Mouse (Mus musculus): Measurements from ENCODE around the gene Ak8.

Gene Ak8

GRCm38 (mm10) chr2:28730676-28731075, 30.7 kb downstream of the Ak8 start:
- DNase-seq (ENCODE audit: low spot score in 2 of 2) = no peak

GRCm38 (mm10) chr2:28737112-28737511, 37.1 kb downstream of the Ak8 start:
- peak; percentile 44 to 46 for DNase-seq (ENCODE audit: low spot score in 2 of 2)

GRCm38 (mm10) chr2:28740159-28740558, 40.2 kb downstream of the Ak8 start:
- no peak for DNase-seq (ENCODE audit: low spot score in 2 of 2)

- no peak for DNase-seq (ENCODE audit: low spot score in 2 of 2)
Measured at GRCm38 (mm10) chr2:28742701-28743100, 42.7 kb downstream of the Ak8 start.

DNA sequence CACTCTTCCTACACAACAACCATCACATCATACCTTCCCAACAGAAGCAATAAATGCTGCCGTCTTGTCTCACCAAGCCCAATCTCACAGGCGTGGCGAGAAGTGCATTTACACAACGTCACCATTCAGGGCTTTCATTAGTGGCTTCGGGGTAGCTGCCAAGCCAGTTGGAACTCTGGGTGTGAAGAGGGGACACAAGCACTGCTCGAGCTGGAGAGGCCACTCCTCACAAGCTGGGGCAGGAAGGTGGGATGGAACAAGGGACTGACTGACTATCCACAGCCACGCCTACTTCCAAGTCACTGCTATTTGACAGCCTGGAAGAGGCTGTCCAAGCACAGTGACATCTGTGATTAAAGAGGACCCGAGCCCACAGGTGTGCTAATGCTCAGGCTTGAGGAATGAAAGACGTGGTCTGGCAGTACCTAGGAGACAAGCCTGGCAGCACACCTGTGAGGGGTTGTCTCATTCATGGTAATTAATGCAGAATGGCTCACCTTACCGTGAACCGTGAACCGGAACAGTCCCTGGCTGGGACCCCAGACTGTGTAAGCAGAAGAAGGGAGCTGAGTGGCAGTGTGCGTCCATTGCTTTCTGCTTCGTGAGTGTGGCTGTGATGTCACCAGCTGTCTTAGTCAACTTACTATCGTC, 46.8 kb downstream of the Ak8 start:
- no peak for DNase-seq (ENCODE audit: low spot score in 2 of 2)

- DNase-seq (ENCODE audit: low spot score in 2 of 2) = no peak
Measured at GRCm38 (mm10) chr2:28747705-28748104, 47.7 kb downstream of the Ak8 start.

GRCm38 (mm10) chr2:28751186-28751585, 51.2 kb downstream of the Ak8 start:
- no peak for DNase-seq (ENCODE audit: low spot score in 2 of 2)

GRCm38 (mm10) chr2:28751658-28752057, 51.7 kb downstream of the Ak8 start:
- no peak for DNase-seq (ENCODE audit: low spot score in 2 of 2)

GRCm38 (mm10) chr2:28752388-28752787, 52.4 kb downstream of the Ak8 start:
- peak; percentile 49 to 57 for DNase-seq (ENCODE audit: low spot score in 2 of 2)

GRCm38 (mm10) chr2:28755451-28755850, 55.5 kb downstream of the Ak8 start:
- peak; percentile 79 to 89 for DNase-seq (ENCODE audit: low spot score in 2 of 2)

DNA sequence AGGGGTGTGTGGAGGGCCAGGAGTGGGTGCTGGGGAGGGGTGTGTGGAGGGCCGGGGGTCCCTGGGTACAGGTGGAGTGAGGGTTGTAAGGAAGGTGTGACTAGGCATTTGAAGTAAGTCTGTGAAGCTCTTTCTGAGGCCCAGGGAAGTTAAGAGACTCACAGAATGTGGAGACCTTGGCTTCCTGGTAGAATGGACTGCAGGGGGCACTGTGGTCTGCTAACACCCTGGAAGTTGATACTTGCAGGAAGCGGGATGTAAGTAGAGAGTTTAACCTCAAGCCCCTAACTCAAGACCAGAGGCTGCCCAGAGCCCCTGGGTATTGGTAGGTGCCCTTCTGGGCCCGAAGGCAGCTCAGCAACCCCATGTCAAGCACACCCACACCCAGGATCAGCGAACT, 56.2 kb downstream of the Ak8 start:
- DNase-seq (ENCODE audit: low spot score in 2 of 2) = peak in 1 of 2 experiments; percentile 63

- no peak for DNase-seq (ENCODE audit: low spot score in 2 of 2)
Measured at GRCm38 (mm10) chr2:28759441-28759840, 59.5 kb downstream of the Ak8 start.

DNA sequence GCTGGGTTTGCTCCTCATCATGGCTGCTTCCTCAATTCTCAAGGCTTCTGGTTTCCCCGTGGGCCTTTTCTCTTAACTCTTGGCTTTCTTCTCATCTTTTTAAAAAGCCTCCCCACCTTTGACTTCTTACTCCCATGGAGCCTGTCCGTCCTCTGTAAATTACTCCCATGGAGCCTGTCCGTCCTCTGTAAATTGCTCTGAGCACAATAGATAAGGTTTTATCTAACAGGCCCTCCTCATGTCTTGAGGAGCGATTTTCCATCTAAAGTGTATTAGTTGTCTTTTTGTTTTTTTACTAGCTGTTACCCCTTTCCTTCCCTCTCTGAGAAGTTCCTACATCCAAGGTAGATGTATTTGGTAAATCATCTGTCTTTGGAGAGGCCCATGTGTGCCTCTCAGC, 66.6 kb downstream of the Ak8 start:
- no peak for DNase-seq (ENCODE audit: low spot score in 2 of 2)

GRCm38 (mm10) chr2:28767041-28767440, 67.1 kb downstream of the Ak8 start:
- no peak for DNase-seq (ENCODE audit: low spot score in 2 of 2)

DNA sequence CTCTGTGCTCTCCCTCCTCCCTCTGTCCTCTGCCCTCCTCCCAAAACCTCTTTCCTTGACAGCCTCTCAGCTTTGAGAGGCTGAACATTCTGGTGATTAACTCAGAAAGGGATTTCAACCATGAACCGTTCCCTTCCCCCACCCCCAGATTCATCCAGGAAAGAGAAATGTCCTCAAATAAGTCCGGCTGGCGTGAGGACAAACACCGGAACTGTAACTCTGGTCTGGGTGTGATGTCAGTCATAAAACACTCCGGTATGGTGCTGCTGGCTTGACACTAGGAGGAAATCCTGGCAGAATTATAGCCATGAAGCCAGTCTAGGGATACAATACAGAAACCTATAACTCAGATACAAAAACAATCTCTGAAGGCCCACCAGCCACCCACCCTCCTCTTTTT, 70.7 kb downstream of the Ak8 start:
- no peak for DNase-seq (ENCODE audit: low spot score in 2 of 2)

GRCm38 (mm10) chr2:28774073-28774472, 74.1 kb downstream of the Ak8 start:
- no peak for DNase-seq (ENCODE audit: low spot score in 2 of 2)

DNA sequence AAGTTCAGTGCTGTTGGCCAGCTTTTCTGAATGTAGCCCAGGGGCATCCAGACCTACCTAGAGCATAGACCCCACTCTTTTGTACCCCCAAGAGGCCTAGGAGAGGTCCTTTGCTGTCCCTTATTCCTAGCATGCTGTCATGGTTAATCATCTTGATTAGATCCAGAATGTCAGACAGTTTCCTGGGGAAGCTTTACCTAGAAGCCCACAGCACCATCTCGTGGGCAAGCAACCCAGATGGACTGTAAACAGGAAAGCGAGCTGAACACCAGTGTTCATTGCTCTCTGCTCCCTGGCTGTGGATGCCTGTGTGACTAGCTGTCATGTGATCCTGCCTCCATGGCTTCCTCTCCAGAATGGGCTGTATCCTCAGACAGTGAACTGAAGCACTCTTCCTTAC, 76.8 kb downstream of the Ak8 start:
- no peak for DNase-seq (ENCODE audit: low spot score in 2 of 2)

- no peak for DNase-seq (ENCODE audit: low spot score in 2 of 2)
Measured at GRCm38 (mm10) chr2:28780001-28780782, 80.2 kb downstream of the Ak8 start.

DNA sequence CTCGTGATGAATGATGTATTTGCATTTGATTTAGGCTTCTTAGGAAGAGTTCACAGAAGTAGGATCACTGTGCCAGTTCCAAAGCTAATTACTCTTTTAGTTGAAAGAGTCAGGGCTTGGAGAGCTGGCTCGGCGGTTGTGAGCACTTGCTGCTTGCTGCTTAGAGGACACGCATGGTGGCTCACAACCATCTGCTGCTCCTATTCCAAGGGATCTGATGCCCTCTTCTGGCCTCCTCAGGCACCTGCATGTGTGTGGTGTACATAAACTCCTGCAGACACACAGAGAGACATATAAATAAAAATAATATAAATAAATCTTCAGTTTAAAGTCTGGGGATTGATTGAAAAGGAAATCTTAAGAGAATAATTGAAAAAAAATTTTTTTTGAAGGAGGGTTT, 81.3 kb downstream of the Ak8 start:
- no peak for DNase-seq (ENCODE audit: low spot score in 2 of 2)

DNA sequence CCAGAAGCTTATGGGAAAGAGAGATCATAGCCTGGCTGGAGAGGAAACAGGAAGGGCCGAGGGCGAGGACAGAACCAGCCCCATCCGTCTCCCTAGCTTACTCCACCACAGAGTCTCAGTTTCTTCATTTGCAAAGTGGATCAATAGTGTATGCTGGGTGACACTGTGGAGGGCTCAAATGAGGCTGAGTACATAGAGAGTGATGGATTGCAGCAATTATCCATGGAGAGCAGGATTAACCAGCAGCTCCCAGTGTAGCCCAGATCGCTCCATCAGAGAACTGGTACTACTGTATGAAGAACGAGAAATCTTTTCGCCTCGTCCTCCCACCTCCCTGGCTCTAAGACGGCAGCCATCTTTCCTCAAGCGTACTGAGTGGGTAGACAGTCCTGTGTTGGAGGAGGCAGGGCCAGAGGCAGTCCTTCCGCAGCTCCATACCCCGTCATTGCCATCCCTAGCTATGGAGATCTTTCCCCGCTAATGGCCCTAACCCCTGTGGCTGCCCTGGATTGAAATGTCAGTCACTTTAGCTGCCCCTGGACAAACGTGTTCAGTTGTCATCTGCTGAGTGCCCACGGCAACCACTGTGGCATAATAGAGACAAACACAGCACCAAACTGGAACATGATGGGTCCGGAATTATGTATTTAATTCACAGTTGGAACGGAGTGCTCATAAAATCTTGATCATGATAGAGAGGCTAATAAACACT, 86.5 kb downstream of the Ak8 start:
- no peak for DNase-seq (ENCODE audit: low spot score in 2 of 2)

DNA sequence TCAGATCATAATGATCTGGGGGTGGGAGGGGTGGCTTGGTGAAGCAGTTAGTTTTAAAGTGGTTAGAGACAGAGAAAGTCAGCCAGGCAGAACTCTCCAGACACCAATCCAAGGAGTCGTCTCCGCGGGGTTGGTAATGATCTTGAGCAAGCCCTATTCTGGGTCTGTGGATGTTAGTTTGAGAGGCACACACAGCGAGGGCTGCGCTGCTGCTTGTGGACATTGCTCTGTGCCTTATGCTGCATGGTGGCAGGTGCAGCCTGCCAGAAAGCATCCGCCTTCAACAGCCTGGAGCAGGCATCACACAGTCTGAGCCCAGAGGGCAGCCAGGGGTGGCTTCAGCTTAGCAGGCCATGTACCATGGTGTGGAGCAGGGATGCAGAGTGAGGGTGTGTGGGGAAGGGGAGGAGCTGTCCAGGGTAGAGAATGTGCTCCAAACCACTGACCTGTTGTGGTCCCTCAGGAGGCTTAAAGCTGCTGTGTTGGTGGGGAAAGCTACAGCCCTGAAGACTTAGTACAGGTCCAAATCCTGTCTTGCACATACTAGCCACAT, 87.2 kb downstream of the Ak8 start:
- DNase-seq (ENCODE audit: low spot score in 2 of 2) = no peak

- DNase-seq (ENCODE audit: low spot score in 2 of 2) = peak; percentile 52 to 57
Measured at GRCm38 (mm10) chr2:28792931-28793610, 93.1 kb downstream of the Ak8 start.
